Mouse (Mus musculus): Measurements from ENCODE around the gene Tfap2a. TPM values are rescaled to one million over a fixed set of nuclear protein-coding genes. Genes with fewer than 3 reads are reported as not detected.

The Tfap2a gene
- polyA plus RNA-seq, 1 experiment from 2014 or later, result 2.0 TPM

- H3K36me3 ChIP-seq (replicated peaks), result no peaks in the 10 kb centered on the region
- no peaks in the 10 kb centered on the region for H3K4me1 ChIP-seq
- no peak for ATAC-seq (ENCODE audit: low FRiP score)
- 2% methylated on average over 19 of the region's 19 CpGs for WGBS
- H3K4me3 ChIP-seq (replicated peaks), result no peak overlapping the region
- H3K9me3 ChIP-seq, result peaks cover 3% of the 10 kb centered on the region; the same call in 1 of the 2 replicates
- no peak overlapping the region for H3K27ac ChIP-seq
- no peak overlapping the region for H3K4me2 ChIP-seq
- peaks cover 100% of the 10 kb centered on the region for H3K27me3 ChIP-seq
- no peak overlapping the region for H3K9ac ChIP-seq
Observed at GRCm38 (mm10) chr13:40740727-40741360, 2.7 kb upstream of the Tfap2a start.

- Histone ChIP-seq H3K4me2 (no peak overlapping the region), H3K9ac (no peak overlapping the region), H3K27me3 (peaks cover 100% of the 10 kb centered on the region), H3K36me3 (replicated peaks) (no peaks in the 10 kb centered on the region), H3K4me3 (replicated peaks) (no peak overlapping the region), H3K27ac (no peak overlapping the region), H3K4me1 (no peaks in the 10 kb centered on the region), H3K9me3 (no peaks in the 10 kb centered on the region)
- ATAC-seq (ENCODE audit: low FRiP score), result no peak
- 3% methylated on average over 10 of the region's 10 CpGs for WGBS
Observed at GRCm38 (mm10) chr13:40739901-40740300, 1.7 kb upstream of the Tfap2a start.

DNA sequence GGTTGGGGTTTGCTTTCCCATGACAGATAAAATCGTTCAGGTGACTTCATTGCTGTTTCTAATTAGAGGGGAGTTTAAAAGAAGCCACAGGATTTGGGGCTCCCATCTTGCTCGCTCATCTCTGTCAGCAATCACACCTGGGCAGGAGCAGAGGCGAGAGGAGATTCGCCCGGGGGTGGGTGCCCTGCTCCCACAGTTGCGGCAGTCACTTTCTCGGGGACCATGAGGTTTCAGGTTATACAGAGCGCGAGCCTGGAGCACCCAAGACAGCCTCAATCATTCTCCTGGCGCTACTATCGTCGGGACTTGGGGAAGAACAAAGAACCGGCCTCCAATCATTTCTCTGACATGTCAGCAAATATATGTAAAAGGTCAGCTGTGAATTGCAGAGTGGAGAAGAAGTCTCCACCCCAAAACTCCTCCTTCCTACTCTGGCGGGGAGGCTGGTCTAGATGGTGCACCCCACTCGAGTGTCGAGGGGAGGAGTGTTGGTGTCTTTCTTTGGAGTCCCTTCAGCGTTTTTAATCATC lies 1.0 kb upstream of the Tfap2a start:
- Histone ChIP-seq H3K27me3 (peaks cover 100% of the 10 kb centered on the region), H3K4me1 (peaks cover 4% of the 10 kb centered on the region), H3K36me3 (replicated peaks) (no peaks in the 10 kb centered on the region), H3K27ac (no peak overlapping the region), H3K9me3 (no peaks in the 10 kb centered on the region), H3K4me2 (no peak overlapping the region), H3K4me3 (replicated peaks) (no peak overlapping the region), H3K9ac (no peak overlapping the region)
- under 1% methylated on average over 17 of the region's 17 CpGs for WGBS
- no peak for ATAC-seq (ENCODE audit: low FRiP score)

- no peak overlapping the region for H3K4me2 ChIP-seq
- H3K9me3 ChIP-seq, result no peaks in the 10 kb centered on the region
- 0% methylated on average over 22 of the region's 22 CpGs for WGBS
- no peaks in the 10 kb centered on the region for H3K36me3 ChIP-seq (replicated peaks)
- no peak overlapping the region for H3K9ac ChIP-seq
- peaks cover 11% of the 10 kb centered on the region for H3K4me1 ChIP-seq
- H3K27ac ChIP-seq, result no peak overlapping the region
- peaks cover 100% of the 10 kb centered on the region for H3K27me3 ChIP-seq
- H3K4me3 ChIP-seq (replicated peaks), result no peak overlapping the region
- ATAC-seq (ENCODE audit: low FRiP score), result no peak
Observed at GRCm38 (mm10) chr13:40737761-40738160, 415 bp downstream of the Tfap2a start.

- H3K4me2 ChIP-seq, result no peak overlapping the region
- H3K4me1 ChIP-seq, result peaks cover 11% of the 10 kb centered on the region
- no peak overlapping the region for H3K9ac ChIP-seq
- H3K27ac ChIP-seq, result no peak overlapping the region
- WGBS, result 2% methylated on average over 15 of the region's 15 CpGs
- no peak overlapping the region for H3K4me3 ChIP-seq (replicated peaks)
- H3K9me3 ChIP-seq, result no peaks in the 10 kb centered on the region
- no peaks in the 10 kb centered on the region for H3K36me3 ChIP-seq (replicated peaks)
- ATAC-seq (ENCODE audit: low FRiP score), result no peak
- H3K27me3 ChIP-seq, result peaks cover 100% of the 10 kb centered on the region
Observed at GRCm38 (mm10) chr13:40737099-40737498, 1.1 kb downstream of the Tfap2a start.

- no peak overlapping the region for H3K27ac ChIP-seq
- H3K4me2 ChIP-seq, result no peak overlapping the region
- H3K4me3 ChIP-seq (replicated peaks), result peak overlapping the region; percentile 12; the same call in 1 of the 2 replicates
- H3K36me3 ChIP-seq (replicated peaks), result no peaks in the 10 kb centered on the region
- peaks cover 100% of the 10 kb centered on the region for H3K27me3 ChIP-seq
- ATAC-seq (ENCODE audit: low FRiP score), result no peak
- no peak overlapping the region for H3K9ac ChIP-seq
- 3% methylated on average over 19 of the region's 19 CpGs for WGBS
- H3K4me1 ChIP-seq, result peaks cover 18% of the 10 kb centered on the region
- H3K9me3 ChIP-seq, result no peaks in the 10 kb centered on the region
Observed at GRCm38 (mm10) chr13:40736107-40736780, 1.9 kb downstream of the Tfap2a start.

- H3K9me3 ChIP-seq, result no peaks in the 10 kb centered on the region
- peaks cover 100% of the 10 kb centered on the region for H3K27me3 ChIP-seq
- 5% methylated on average over 17 of the region's 17 CpGs for WGBS
- no peak overlapping the region for H3K4me2 ChIP-seq
- ATAC-seq (ENCODE audit: low FRiP score), result no peak
- no peak overlapping the region for H3K9ac ChIP-seq
- H3K4me3 ChIP-seq (replicated peaks), result peak overlapping the region; percentile 12; the same call in 1 of the 2 replicates
- no peaks in the 10 kb centered on the region for H3K36me3 ChIP-seq (replicated peaks)
- H3K4me1 ChIP-seq, result peaks cover 25% of the 10 kb centered on the region
- no peak overlapping the region for H3K27ac ChIP-seq
Observed at GRCm38 (mm10) chr13:40735416-40736106, 2.6 kb downstream of the Tfap2a start.

DNA sequence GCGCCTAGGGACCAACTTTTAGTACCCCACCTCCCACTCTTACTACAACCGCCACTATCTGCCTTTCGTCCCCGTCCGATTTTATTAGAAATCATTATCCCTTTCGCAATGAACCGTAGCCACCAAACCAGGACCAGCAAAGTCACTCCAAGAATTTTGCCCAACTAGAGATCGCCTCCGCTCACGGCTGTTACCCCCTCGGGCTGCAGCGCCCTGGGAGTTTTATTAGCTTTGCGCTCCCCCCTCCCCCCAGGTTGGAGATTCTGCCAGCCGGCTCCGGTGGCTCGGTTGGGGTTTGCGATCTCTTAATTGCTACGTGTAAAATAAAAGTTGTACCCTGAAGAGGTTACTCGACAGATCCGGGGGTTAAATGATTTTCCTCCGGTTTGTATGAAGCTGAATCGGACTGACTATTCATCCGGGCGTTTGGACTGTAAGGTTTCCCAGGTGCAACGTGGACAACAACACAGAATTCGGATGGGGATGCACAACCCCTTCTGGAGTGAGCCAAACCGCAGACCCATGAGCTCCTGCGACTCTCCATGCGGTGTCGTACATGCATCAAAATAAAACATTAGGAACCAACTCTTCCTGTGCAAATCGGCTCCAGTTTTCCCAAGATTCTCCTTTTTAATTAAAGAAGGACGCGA lies 3.7 kb downstream of the Tfap2a start:
- Histone ChIP-seq H3K4me1 (peaks cover 29% of the 10 kb centered on the region), H3K9me3 (no peaks in the 10 kb centered on the region), H3K4me2 (peak overlapping the region; percentile 47), H3K36me3 (replicated peaks) (no peaks in the 10 kb centered on the region), H3K27me3 (peaks cover 95% of the 10 kb centered on the region), H3K9ac (no peak overlapping the region), H3K27ac (no peak overlapping the region), H3K4me3 (replicated peaks) (peak overlapping the region; percentile 26)
- under 1% methylated on average over 33 of the region's 33 CpGs for WGBS
- no peak for ATAC-seq (ENCODE audit: low FRiP score)

GRCm38 (mm10) chr13:40733542-40734151 lies 4.5 kb downstream of the Tfap2a start:
- WGBS, result 1% methylated on average over 36 of the region's 38 CpGs

DNA sequence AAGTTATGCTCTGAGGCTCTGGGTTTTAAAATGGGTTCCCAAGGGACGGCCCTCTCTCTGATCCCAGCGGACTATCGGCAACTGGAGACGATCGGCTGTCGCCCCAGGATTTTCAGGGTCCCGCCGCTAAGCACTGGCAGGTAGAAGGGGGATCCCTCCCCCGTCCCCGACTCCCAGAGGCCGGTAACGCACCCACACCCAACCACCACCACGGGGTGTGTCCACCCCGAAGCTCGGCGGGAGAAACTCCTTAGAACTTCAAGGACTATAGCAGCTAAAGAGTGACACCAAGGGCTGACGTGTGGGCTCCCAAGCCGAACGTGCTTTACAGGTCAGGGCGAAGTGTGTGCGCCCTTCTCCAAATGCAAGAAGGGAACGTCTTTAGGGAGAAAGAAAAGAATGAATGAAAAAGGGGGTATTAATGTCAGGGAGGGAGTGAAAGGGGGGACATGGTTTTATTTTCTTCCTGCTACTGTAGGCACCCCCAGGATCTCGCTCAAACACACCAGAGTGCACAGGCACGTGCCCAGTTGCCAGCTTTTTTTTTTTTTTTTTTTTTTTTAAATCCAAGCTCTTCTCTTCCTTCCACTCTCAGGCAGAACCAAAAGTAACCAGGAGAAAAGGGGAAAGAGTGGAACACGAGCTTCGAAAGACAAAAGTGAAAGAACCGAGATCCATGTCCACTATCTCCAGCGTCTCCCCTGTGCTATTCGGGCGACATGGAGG lies 5.2 kb downstream of the Tfap2a start:
- under 1% methylated on average over 30 of the region's 30 CpGs for WGBS
- Histone ChIP-seq H3K4me3 (replicated peaks) (peak overlapping the region; percentile 26), H3K9ac (peak overlapping the region; percentile 39; the same call in 1 of the 2 replicates), H3K36me3 (replicated peaks) (no peaks in the 10 kb centered on the region), H3K9me3 (no peaks in the 10 kb centered on the region), H3K4me1 (peaks cover 29% of the 10 kb centered on the region), H3K27me3 (peaks cover 95% of the 10 kb centered on the region), H3K27ac (no peak overlapping the region), H3K4me2 (peak overlapping the region; percentile 47)
- no peak for ATAC-seq (ENCODE audit: low FRiP score)

More at GRCm38 (mm10) chr13:40733542-40734151, 4.5 kb downstream of the Tfap2a start:
- Histone ChIP-seq H3K4me2 (peak overlapping the region; percentile 47), H3K4me1 (peaks cover 29% of the 10 kb centered on the region), H3K27me3 (peaks cover 95% of the 10 kb centered on the region), H3K9me3 (no peaks in the 10 kb centered on the region), H3K9ac (peak overlapping the region; percentile 39), H3K36me3 (replicated peaks) (no peaks in the 10 kb centered on the region), H3K27ac (no peak overlapping the region), H3K4me3 (replicated peaks) (peak overlapping the region; percentile 26)
- ATAC-seq (ENCODE audit: low FRiP score), result peak; percentile 57

DNA sequence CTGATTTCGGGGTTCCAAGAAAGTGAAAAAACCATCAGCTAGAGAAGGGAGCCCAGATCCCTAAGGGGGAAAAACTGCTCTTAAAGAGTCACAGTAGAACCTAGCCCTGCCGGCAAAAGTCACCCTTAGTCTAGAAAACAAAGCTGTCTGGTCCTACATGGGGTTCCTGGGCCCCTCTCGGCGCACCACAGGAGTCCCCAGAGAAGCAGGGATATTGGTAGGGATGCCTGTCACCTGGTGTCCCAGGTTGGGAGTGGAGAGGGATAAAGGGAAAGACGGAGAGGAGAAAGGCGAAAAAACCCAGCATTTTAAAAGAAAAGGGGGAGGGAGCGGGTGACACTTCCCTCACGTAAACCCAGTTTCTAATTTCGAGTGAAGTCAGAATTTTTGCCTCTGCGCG lies 6.1 kb downstream of the Tfap2a start:
- H3K27me3 ChIP-seq, result peaks cover 92% of the 10 kb centered on the region
- H3K36me3 ChIP-seq (replicated peaks), result no peaks in the 10 kb centered on the region
- ATAC-seq (ENCODE audit: low FRiP score), result no peak
- H3K4me3 ChIP-seq (replicated peaks), result peak overlapping the region; percentile 45; the same call in 1 of the 2 replicates
- H3K27ac ChIP-seq, result no peak overlapping the region
- peak overlapping the region; percentile 70 for H3K4me2 ChIP-seq
- H3K9me3 ChIP-seq, result no peaks in the 10 kb centered on the region
- H3K4me1 ChIP-seq, result peaks cover 29% of the 10 kb centered on the region
- WGBS, result under 1% methylated on average over 11 of the region's 11 CpGs
- no peak overlapping the region for H3K9ac ChIP-seq
